Mouse (Mus musculus): ENCODE measurements around the gene Gm49342.
"Not testable (repeated sequence)": the region's sequence is repeated elsewhere in the genome, so short reads cannot be mapped to it uniquely, and the experiment has no call there.

Gm49342 gene

GRCm38 (mm10) chr14:50943932-50944667, at the start of gene Gm49342:
Gene Gm49342 (plus strand): TSS chr14:50944517.
- peak; percentile 83 to 93 for DNase-seq (ENCODE audit: low spot score in 2 of 2)

GRCm38 (mm10) chr14:50895407-50895806, 48.9 kb upstream of the Gm49342 start:
- DNase-seq (ENCODE audit: low spot score in 2 of 2): no peak

- DNase-seq (ENCODE audit: low spot score in 2 of 2): peak; percentile 30 to 32
Measured at GRCm38 (mm10) chr14:50895985-50896746, 48.2 kb upstream of the Gm49342 start.

GRCm38 (mm10) chr14:50896747-50897373, 47.5 kb upstream of the Gm49342 start:
- DNase-seq (ENCODE audit: low spot score in 2 of 2): peak; percentile 41 to 44

- DNase-seq (ENCODE audit: low spot score in 2 of 2): peak in 1 of 2 experiments; percentile 3
Measured at GRCm38 (mm10) chr14:50897374-50897765, 46.9 kb upstream of the Gm49342 start, which contains the start of gene Klhl33. Gene Klhl33 (minus strand): TSS chr14:50897507.

GRCm38 (mm10) chr14:50897992-50898391, 46.3 kb upstream of the Gm49342 start:
- DNase-seq (ENCODE audit: low spot score in 2 of 2): not testable (repeated sequence)

GRCm38 (mm10) chr14:50903973-50904827, 40.1 kb upstream of the Gm49342 start:
- no peak for DNase-seq (ENCODE audit: low spot score in 2 of 2)

- no peak for DNase-seq (ENCODE audit: low spot score in 2 of 2)
Measured at GRCm38 (mm10) chr14:50904828-50905129, 39.5 kb upstream of the Gm49342 start.

GRCm38 (mm10) chr14:50905327-50905726, 39.0 kb upstream of the Gm49342 start:
- not testable (repeated sequence) for DNase-seq (ENCODE audit: low spot score in 2 of 2)

GRCm38 (mm10) chr14:50908126-50908525, 36.2 kb upstream of the Gm49342 start:
- DNase-seq (ENCODE audit: low spot score in 2 of 2): no peak

GRCm38 (mm10) chr14:50911356-50911755, 33.0 kb upstream of the Gm49342 start:
- no peak for DNase-seq (ENCODE audit: low spot score in 2 of 2)

- DNase-seq (ENCODE audit: low spot score in 2 of 2): not testable (repeated sequence)
Measured at GRCm38 (mm10) chr14:50923437-50923836, 20.9 kb upstream of the Gm49342 start.

GRCm38 (mm10) chr14:50924281-50925064, 19.8 kb upstream of the Gm49342 start, which contains the start of the genes Osgep and Apex1:
Gene Osgep (minus strand): TSS chr14:50924893.
Gene Apex1 (plus strand): TSS chr14:50924968.
- peak; percentile 97 to 99 for DNase-seq (ENCODE audit: low spot score in 2 of 2)

GRCm38 (mm10) chr14:50925111-50925920, 19.0 kb upstream of the Gm49342 start:
- peak in 1 of 2 experiments; percentile 31 for DNase-seq (ENCODE audit: low spot score in 2 of 2)

- DNase-seq (ENCODE audit: low spot score in 2 of 2): no peak
Measured at GRCm38 (mm10) chr14:50927366-50927765, 17.0 kb upstream of the Gm49342 start.

- DNase-seq (ENCODE audit: low spot score in 2 of 2): no peak
Measured at GRCm38 (mm10) chr14:50929951-50930350, 14.4 kb upstream of the Gm49342 start.

- DNase-seq (ENCODE audit: low spot score in 2 of 2): peak; percentile 34 to 52
Measured at GRCm38 (mm10) chr14:50930377-50930753, 14.0 kb upstream of the Gm49342 start.

- DNase-seq (ENCODE audit: low spot score in 2 of 2): peak; percentile 99
Measured at GRCm38 (mm10) chr14:50930754-50931492, 13.4 kb upstream of the Gm49342 start, which contains the start of the genes Pip4p1 and Pnp. Gene Pip4p1 (minus strand): TSS chr14:50930856. Gene Pnp (plus strand): TSS chr14:50931082.

GRCm38 (mm10) chr14:50931493-50932020, 12.8 kb upstream of the Gm49342 start:
- no peak for DNase-seq (ENCODE audit: low spot score in 2 of 2)

All from right cerebral cortex, adult 2 months (tissue).